Mouse (Mus musculus): ENCODE measurements around the gene Rem2.
A peak's percentile ranks its signal among the peaks of the same experiment; 100 is the strongest.

The Rem2 gene

DNA sequence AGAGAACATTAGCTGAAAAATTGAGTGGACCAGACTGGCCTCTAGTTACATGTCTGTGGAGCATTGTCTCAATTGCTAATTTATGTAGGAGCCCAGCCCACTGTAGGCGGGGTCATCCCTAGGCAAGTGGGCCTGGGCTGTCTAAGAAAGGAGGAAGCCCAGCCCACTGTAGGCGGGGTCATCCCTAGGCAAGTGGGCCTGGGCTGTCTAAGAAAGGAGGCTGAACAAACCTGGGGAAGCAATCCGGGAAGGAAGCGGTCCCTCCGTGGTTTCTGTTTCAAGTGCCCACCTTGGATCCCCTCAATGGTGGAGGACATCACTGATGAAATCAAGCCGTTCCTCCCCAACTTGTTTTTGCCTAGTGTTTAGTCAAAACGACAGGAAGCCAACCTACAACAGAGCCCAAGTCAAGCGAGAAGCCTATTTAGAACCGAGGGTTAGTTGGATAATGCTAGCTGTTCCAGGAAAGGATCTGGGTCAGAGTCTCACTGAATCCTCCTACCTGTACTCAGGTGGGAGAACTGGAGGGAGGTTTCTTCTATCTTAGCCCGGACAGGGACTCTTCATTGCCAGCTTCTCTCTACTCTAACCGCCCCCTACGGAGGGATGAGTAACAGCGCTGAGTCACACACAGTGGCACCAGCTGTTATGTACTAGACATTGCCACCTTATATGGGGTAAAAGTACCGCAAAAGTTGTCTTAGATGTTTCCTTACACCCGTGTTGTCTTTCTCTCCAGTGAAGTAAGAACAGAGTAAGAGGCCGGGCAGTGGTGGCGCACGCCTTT, 16.6 kb downstream of the Rem2 start:
- no peak for DNase-seq (ENCODE audit: low spot score in 2 of 2)

GRCm38 (mm10) chr14:54493236-54493635, 17.3 kb downstream of the Rem2 start:
- DNase-seq (ENCODE audit: low spot score in 2 of 2), result no peak

GRCm38 (mm10) chr14:54494234-54494633, 18.3 kb downstream of the Rem2 start:
- peak in 1 of 2 experiments; percentile 55 for DNase-seq (ENCODE audit: low spot score in 2 of 2)

DNA sequence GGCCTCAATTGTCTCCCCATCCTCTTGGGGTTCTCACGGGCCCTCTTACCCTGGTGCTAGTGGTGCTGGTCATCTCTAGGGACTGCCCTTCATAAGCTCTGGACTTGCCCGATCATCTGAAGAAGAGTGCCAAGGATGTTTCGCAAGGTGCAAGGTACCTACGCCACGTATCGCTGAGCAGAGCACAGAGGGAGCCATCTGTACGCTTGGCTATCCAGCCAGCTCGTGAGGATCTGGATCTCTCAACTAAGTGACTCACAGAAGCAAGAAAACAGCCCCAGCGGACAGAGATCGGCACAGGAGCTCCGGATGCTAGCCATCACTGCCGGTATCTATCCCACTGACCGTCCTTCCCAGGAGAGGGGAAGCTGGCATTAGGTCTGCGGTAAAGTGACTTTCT, 20.8 kb downstream of the Rem2 start:
- DNase-seq (ENCODE audit: low spot score in 2 of 2), result no peak

DNA sequence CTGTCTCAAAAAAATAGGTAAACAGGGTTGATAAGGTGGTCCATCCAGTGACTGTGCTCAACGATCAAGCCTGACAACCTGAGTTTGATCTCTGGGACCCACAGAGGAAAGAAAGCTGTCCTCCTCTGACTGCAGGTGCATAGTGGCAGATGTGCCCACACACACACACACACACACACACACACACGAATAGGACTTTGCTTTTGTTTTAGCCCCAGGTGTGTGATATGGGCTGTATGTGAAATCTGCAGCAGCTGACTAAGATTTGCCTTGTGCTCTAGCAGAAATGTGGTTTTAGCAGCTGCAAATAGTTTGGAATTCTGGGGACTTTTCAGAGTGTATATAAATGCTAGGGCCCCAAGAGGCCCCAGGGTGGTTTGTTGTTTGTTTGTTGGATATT, 23.4 kb downstream of the Rem2 start:
- DNase-seq (ENCODE audit: low spot score in 2 of 2), result no peak

GRCm38 (mm10) chr14:54501365-54501764, 25.5 kb downstream of the Rem2 start:
- DNase-seq (ENCODE audit: low spot score in 2 of 2), result no peak

DNA sequence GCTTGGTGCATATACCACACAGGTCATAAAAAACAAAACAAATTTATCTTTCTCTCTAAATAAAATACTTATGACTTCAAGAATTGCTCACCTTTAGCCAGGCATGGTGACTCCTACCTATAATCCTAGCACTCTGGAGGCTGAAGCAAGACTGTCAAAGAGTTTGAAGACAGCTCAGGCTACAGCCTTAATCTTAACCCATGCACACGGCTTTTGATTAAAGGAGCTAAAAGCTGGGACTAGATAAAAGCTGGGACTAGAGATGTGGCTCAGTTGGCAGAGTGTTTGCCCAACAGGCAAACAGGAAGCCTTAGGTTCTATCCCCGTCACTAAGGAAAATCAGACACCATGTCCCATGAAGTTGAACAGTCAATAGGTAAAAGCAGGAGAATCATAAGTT, 27.2 kb downstream of the Rem2 start:
- no peak for DNase-seq (ENCODE audit: low spot score in 2 of 2)

- no peak for DNase-seq (ENCODE audit: low spot score in 2 of 2)
Measured at GRCm38 (mm10) chr14:54509774-54510173, 33.9 kb downstream of the Rem2 start.

- DNase-seq (ENCODE audit: low spot score in 2 of 2), result no peak
Measured at GRCm38 (mm10) chr14:54516710-54517310, 40.9 kb downstream of the Rem2 start.

DNA sequence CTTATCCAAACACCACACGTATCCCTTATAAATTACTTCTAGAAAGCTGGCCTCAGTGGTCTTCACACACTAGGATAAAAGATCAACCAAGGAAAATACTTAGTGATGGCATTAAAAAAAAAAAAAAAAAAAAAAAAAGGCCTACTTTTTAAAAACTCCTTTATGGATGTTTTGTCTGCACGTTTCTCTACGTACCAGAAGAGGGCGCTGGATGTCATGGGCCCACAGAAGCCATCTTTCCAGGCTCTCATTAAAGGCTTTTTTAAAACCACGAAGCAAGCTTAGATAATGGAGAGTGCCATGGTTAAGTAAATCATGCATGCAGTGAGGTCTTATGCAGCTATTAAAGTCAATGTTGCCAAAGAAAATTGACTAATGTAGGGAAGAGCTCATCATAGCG, 47.7 kb downstream of the Rem2 start:
- no peak for DNase-seq (ENCODE audit: low spot score in 2 of 2)

DNA sequence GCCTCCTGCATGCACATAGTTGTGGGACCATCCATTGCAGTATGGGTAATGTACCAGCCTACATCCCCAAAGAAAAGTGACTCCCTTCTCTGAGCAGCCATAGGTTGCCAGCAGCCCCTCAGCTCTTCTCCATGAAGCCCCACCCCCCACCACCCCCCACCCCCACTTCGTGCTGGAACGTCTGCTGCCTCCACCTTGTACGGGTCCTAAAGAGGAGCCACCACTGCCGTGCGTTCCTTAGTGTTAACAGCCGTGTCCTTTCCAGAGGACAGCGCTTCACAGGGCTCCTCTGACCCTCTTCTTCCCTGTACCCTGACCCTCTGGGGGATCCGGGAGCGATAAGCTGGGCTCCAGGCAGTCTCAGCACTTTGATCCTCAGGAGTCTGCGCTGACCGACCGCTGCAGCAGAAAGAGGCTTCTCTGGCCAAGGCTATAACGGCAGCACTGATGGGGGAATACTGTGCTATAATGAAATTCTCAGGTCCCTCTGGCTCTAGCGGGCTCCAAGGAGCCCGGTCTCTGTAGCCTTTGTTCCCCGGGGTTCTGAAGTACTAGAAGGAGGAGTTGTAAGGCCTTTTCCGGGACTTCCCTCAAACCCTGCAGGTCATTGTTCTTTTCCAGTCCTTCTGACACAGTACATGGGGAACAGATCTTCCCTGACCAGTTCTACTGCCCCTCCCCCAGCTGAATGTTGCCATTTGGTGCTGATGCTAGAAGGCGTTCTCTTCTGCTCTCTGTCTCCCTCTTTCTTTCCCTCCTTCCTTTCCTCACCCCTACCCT, 51.5 kb downstream of the Rem2 start:
- no peak for DNase-seq (ENCODE audit: low spot score in 2 of 2)

- DNase-seq (ENCODE audit: low spot score in 2 of 2), result no peak
Measured at GRCm38 (mm10) chr14:54528007-54528393, 52.1 kb downstream of the Rem2 start.

DNA sequence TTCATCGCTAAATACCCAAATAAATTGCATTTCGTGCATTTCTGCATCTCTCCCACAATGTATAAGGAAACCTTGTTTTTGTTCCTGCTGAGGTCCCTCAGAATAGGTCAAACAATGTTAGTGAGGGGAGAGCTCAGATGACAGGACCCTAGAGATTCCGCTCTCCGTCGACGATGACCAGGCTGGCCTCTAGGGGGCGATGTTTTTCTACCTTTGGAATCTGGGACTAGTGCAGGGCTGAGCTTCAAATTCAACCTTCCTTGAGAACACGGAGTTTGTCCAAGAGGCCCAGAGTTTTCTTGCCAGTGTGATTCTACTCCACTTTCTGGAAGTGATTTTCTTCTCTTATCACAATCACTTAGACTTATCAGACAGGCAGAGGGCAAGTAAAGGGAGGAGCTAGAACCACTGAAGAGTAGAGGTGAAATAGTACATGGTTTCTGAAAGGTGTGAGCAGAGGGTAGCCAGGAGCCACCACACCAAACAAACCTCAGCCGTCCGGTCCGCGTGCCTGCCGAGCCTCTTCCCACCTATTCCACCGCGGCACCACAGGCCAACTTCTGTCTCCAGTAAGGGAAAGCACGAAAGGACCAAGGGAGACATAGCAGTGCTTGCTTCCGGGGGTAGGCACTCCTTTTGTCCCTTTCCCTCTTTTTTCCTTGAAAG, 52.7 kb downstream of the Rem2 start:
- peak; percentile 60 to 86 for DNase-seq (ENCODE audit: low spot score in 2 of 2)
